Comparison of ENCODE assay signal across 10 mouse cellular contexts in the genomic region with DNA sequence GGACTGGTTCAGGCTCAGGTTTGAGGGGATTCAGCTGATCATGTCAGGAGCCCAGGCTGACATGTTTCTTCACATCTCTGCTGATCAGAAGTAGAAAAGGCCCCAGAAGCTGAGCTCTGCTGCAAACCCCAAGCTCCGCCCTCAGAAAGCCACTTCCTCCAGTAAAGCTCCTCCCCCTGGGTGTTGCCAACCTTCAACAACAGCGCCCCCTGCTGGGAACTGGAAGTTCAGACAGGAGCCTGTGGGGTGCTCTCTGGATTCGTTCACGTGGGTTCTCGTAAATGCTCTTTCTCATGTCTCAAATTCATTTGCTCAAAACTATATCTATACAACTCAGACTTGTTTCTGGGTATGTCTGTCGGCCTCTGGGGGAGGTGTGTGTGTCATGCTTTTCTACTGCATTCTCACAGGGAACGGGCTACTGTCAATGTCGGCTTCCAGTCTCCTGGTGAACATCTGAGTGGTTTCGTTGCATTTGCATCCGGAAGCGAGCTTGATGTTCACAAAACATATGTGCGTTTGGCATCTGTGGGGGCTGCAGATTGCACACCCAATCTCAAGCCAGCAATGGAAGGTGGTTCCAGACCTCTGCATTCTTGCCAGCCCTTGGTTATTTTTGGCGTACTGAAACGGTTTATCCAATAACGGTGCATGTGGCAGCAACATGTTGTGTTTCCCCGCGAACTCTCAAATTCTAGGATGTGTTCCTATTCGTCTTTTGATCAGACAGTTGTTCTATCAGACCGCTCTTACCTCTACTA.
DNase-seq lines count a peak whose midpoint lies in the region; ATAC-seq and TF ChIP-seq lines count a peak whose summit lies in the region.
"Had no signal": no experiment of that assay in that cellular context is flagged by ENCODE, and none has a peak within 500 bp of the region (broad histone marks: within the 10 kb centered on the region; RNA-seq: fewer than 3 reads in every experiment).

No protein-coding gene starts in this region.

- no peak overlapping the region for H3K4me2 ChIP-seq in kidney, embryonic 15.5 days
- H3K4me2 ChIP-seq: embryonic facial prominence, embryonic 13.5 days; limb, embryonic 13.5 days had no signal

- H3K27ac ChIP-seq in kidney, adult 2 months (ENCODE audit: insufficient read depth, low read depth, low read length) = no peak overlapping the region
- no peak overlapping the region for H3K27ac ChIP-seq in kidney, embryonic 15.5 days
- no peak overlapping the region for H3K27ac ChIP-seq in ES-E14 (ENCODE audit: insufficient read depth, low read depth, low read length, poor library complexity, severe bottlenecking)
- H3K27ac ChIP-seq in heart, embryonic 10.5 days = no peak overlapping the region
- H3K27ac ChIP-seq: embryonic facial prominence, embryonic 13.5 days; limb, embryonic 13.5 days had no signal

- WGBS in kidney, adult 2 months = 87% methylated on average over 19 of the region's 19 CpGs
- WGBS in kidney, embryonic 15.5 days = 84% methylated on average over 19 of the region's 19 CpGs
- 76% methylated on average over 19 of the region's 19 CpGs for WGBS in heart, embryonic 10.5 days

- H3K9ac ChIP-seq in kidney, embryonic 15.5 days = no peak overlapping the region
- H3K9ac ChIP-seq in ES-E14 (ENCODE audit: insufficient read depth, low read depth, low read length, poor library complexity, severe bottlenecking) = no peak overlapping the region
- H3K9ac ChIP-seq: embryonic facial prominence, embryonic 13.5 days; limb, embryonic 13.5 days had no signal

- no peak for TF ChIP-seq POLR2A in kidney, adult 2 months (IDR thresholded peaks at IDR 0.05; ENCODE audit: low read depth, low read length)

- H3K4me1 ChIP-seq in kidney, adult 2 months (ENCODE audit: control insufficient read depth, insufficient read depth, low read length) = no peaks in the 10 kb centered on the region
- H3K4me1 ChIP-seq in kidney, embryonic 15.5 days = peaks cover 5% of the 10 kb centered on the region; the same call in 1 of the 2 replicates
- H3K4me1 ChIP-seq in ES-E14 (ENCODE audit: control insufficient read depth in 2 of 2, insufficient read depth in 2 of 2, low read length in 2 of 2, poor library complexity in 1 of 2) = peaks cover 0 to 4% of the 10 kb centered on the region in 2 experiments; a peak in 1 of 4 replicates
- no peaks in the 10 kb centered on the region for H3K4me1 ChIP-seq in heart, embryonic 10.5 days
- H3K4me1 ChIP-seq: embryonic facial prominence, embryonic 13.5 days had no signal

- no peak for ATAC-seq in kidney, embryonic 15.5 days (replicated peaks; ENCODE audit: low FRiP score)

- TF ChIP-seq CTCF in kidney, adult 2 months (conservative IDR thresholded peaks at IDR 0.05; ENCODE audit: insufficient read depth, insufficient read length, low read depth, low read length) = 0 out of 2 replicates have a peak, but pooled peaks have one; percentile 22

- H3K27me3 ChIP-seq in kidney, adult 2 months (replicated peaks; ENCODE audit: control insufficient read depth, insufficient read depth, low read length) = no peaks in the 10 kb centered on the region
- no peaks in the 10 kb centered on the region for H3K27me3 ChIP-seq in kidney, embryonic 15.5 days
- H3K27me3 ChIP-seq in heart, embryonic 10.5 days (ENCODE audit: insufficient read depth, poor library complexity, severe bottlenecking) = no peaks in the 10 kb centered on the region; the same call in 1 of the 2 replicates
- H3K27me3 ChIP-seq: embryonic facial prominence, embryonic 13.5 days had no signal

- in situ Hi-C loops in ES-E14 (cut with MboI; ENCODE audit: low sequenced_read_pairs in 2 of 2, unreplicated experiment in 2 of 2) = no loop called here

- H3K9me3 ChIP-seq in kidney, embryonic 15.5 days (replicated peaks) = no peaks in the 10 kb centered on the region
- no peaks in the 10 kb centered on the region for H3K9me3 ChIP-seq in ES-E14 (ENCODE audit: control insufficient read depth, insufficient read depth, low read depth, low read length)
- no peaks in the 10 kb centered on the region for H3K9me3 ChIP-seq in heart, embryonic 10.5 days
- H3K9me3 ChIP-seq: embryonic facial prominence, embryonic 13.5 days had no signal

- H3K4me3 ChIP-seq in kidney, adult 2 months (ENCODE audit: insufficient read depth, low read depth, low read length) = no peak overlapping the region
- H3K4me3 ChIP-seq in kidney, embryonic 15.5 days (replicated peaks) = no peak overlapping the region
- H3K4me3 ChIP-seq in ES-E14 (ENCODE audit: insufficient read depth in 1 of 2, low read depth in 1 of 2, low read length in 2 of 2, poor library complexity in 1 of 2, severe bottlenecking in 1 of 2) = peak overlapping the region in 1 of 2 experiments; percentile 14; a peak in 2 of 4 replicates
- no peak overlapping the region for H3K4me3 ChIP-seq in heart, embryonic 10.5 days
- H3K4me3 ChIP-seq: embryonic facial prominence, embryonic 13.5 days; limb, embryonic 13.5 days had no signal

- no peaks in the 10 kb centered on the region for H3K36me3 ChIP-seq in kidney, adult 2 months (ENCODE audit: control insufficient read depth, insufficient read depth, low read length)
- H3K36me3 ChIP-seq in kidney, embryonic 15.5 days = no peaks in the 10 kb centered on the region
- H3K36me3 ChIP-seq in ES-E14 (ENCODE audit: control insufficient read depth, insufficient read depth, low read length, poor library complexity, severe bottlenecking) = no peaks in the 10 kb centered on the region
- H3K36me3 ChIP-seq in heart, embryonic 10.5 days = no peaks in the 10 kb centered on the region
- H3K36me3 ChIP-seq: embryonic facial prominence, embryonic 13.5 days; limb, embryonic 13.5 days had no signal

- DNase-seq in kidney, adult 2 months = peak; percentile 20
- peak; percentile 96 for DNase-seq in ES-E14 (ENCODE audit: low read depth, low spot score)
- DNase-seq in c-Kit-positive CD71-negative TER-119-negative erythroid progenitor cells, embryonic 14.5 days (ENCODE audit: low read depth) = peak; percentile 17
- DNase-seq in layer of hippocampus, adult 9-11 months = peak; percentile 26
- peak; percentile 82 for DNase-seq in retina, postnatal 1 day
- DNase-seq in yolk sac, embryonic 10.5 days (ENCODE audit: low spot score) = peak; percentile 6
- no peak for DNase-seq in heart, embryonic 10.5 days (ENCODE audit: low spot score)

TF ChIP-seq in ES-E14, 5 proteins besides CTCF, POLR2A, EP300 and RAD21:
- TF ChIP-seq MAFK (IDR thresholded peaks at IDR 0.05; ENCODE audit: insufficient read depth, low read depth, low read length) (no peak), ZC3H11A (IDR thresholded peaks at IDR 0.05; ENCODE audit: borderline replicate concordance, low read depth, low read length) (peak; percentile 46; the same call in 1 of the 2 replicates)
